Mouse (Mus musculus): ENCODE results near the gene Etl4. TPM values are rescaled to one million over a fixed set of nuclear protein-coding genes. Genes with fewer than 3 reads are reported as not detected.
A peak's percentile ranks its signal among the peaks of the same experiment; 100 is the strongest.

Etl4 gene
- polyA plus RNA-seq, 1 experiment from 2014 or later: 12.3 TPM

GRCm38 (mm10) chr2:20603991-20604390, 694.4 kb downstream of the Etl4 start:
- Histone ChIP-seq H3K27ac (ENCODE audit: poor library complexity, severe bottlenecking) (no peak overlapping the region), H3K27me3 (replicated peaks) (no peaks in the 10 kb centered on the region), H3K4me3 (no peak overlapping the region), H3K9ac (no peak overlapping the region), H3K4me2 (no peak overlapping the region), H3K36me3 (no peaks in the 10 kb centered on the region), H3K4me1 (replicated peaks) (peaks cover 10% of the 10 kb centered on the region), H3K9me3 (replicated peaks) (no peaks in the 10 kb centered on the region)
- ATAC-seq (ENCODE audit: insufficient number of reproducible peaks, low FRiP score): no peak
- WGBS: 42% methylated on average over 6 of the region's 6 CpGs

- WGBS: 71% methylated on average over 8 of the region's 8 CpGs
- Histone ChIP-seq H3K9me3 (replicated peaks) (no peaks in the 10 kb centered on the region), H3K4me2 (no peak overlapping the region), H3K27me3 (replicated peaks) (no peaks in the 10 kb centered on the region), H3K36me3 (no peaks in the 10 kb centered on the region), H3K4me3 (no peak overlapping the region), H3K9ac (no peak overlapping the region), H3K27ac (ENCODE audit: poor library complexity, severe bottlenecking) (no peak overlapping the region), H3K4me1 (replicated peaks) (peaks cover 1% of the 10 kb centered on the region; the same call in 1 of the 2 replicates)
- no peak for ATAC-seq (ENCODE audit: insufficient number of reproducible peaks, low FRiP score)
These were observed 699.6 kb downstream of the Etl4 start for GRCm38 (mm10) chr2:20609203-20609602.

GRCm38 (mm10) chr2:20615948-20616347, 706.4 kb downstream of the Etl4 start:
- H3K4me1 ChIP-seq (replicated peaks): peaks cover 3% of the 10 kb centered on the region; the same call in 1 of the 2 replicates
- 77% methylated on average over 1 of the region's 1 CpGs for WGBS
- ATAC-seq (ENCODE audit: insufficient number of reproducible peaks, low FRiP score): no peak
- no peak overlapping the region for H3K27ac ChIP-seq (ENCODE audit: poor library complexity, severe bottlenecking)
- H3K36me3 ChIP-seq: no peaks in the 10 kb centered on the region
- H3K9ac ChIP-seq: no peak overlapping the region
- no peak overlapping the region for H3K4me2 ChIP-seq
- H3K4me3 ChIP-seq: no peak overlapping the region
- H3K9me3 ChIP-seq (replicated peaks): no peaks in the 10 kb centered on the region
- H3K27me3 ChIP-seq (replicated peaks): no peaks in the 10 kb centered on the region

- Histone ChIP-seq H3K27ac (ENCODE audit: poor library complexity, severe bottlenecking) (no peak overlapping the region), H3K9ac (no peak overlapping the region), H3K4me2 (no peak overlapping the region), H3K4me3 (no peak overlapping the region), H3K9me3 (replicated peaks) (no peaks in the 10 kb centered on the region), H3K4me1 (replicated peaks) (peaks cover 3% of the 10 kb centered on the region; the same call in 1 of the 2 replicates), H3K36me3 (no peaks in the 10 kb centered on the region), H3K27me3 (replicated peaks) (no peaks in the 10 kb centered on the region)
- no peak for ATAC-seq (ENCODE audit: insufficient number of reproducible peaks, low FRiP score)
- 80% methylated on average over 5 of the region's 5 CpGs for WGBS
These were observed 708.8 kb downstream of the Etl4 start for GRCm38 (mm10) chr2:20618396-20618795.

- Histone ChIP-seq H3K36me3 (no peaks in the 10 kb centered on the region), H3K27me3 (replicated peaks) (no peaks in the 10 kb centered on the region), H3K9ac (no peak overlapping the region), H3K27ac (ENCODE audit: poor library complexity, severe bottlenecking) (no peak overlapping the region), H3K4me3 (no peak overlapping the region), H3K4me2 (no peak overlapping the region), H3K9me3 (replicated peaks) (no peaks in the 10 kb centered on the region), H3K4me1 (replicated peaks) (peaks cover 3% of the 10 kb centered on the region; the same call in 1 of the 2 replicates)
- 30% methylated on average over 5 of the region's 5 CpGs for WGBS
- ATAC-seq (ENCODE audit: insufficient number of reproducible peaks, low FRiP score): no peak
These were observed 710.3 kb downstream of the Etl4 start for GRCm38 (mm10) chr2:20619881-20620280.

- H3K4me2 ChIP-seq: no peak overlapping the region
- ATAC-seq (ENCODE audit: insufficient number of reproducible peaks, low FRiP score): no peak
- WGBS: 60% methylated on average over 8 of the region's 8 CpGs
- H3K4me3 ChIP-seq: no peak overlapping the region
- H3K36me3 ChIP-seq: no peaks in the 10 kb centered on the region
- no peak overlapping the region for H3K9ac ChIP-seq
- H3K4me1 ChIP-seq (replicated peaks): no peaks in the 10 kb centered on the region
- no peaks in the 10 kb centered on the region for H3K9me3 ChIP-seq (replicated peaks)
- no peaks in the 10 kb centered on the region for H3K27me3 ChIP-seq (replicated peaks)
- H3K27ac ChIP-seq (ENCODE audit: poor library complexity, severe bottlenecking): no peak overlapping the region
These were observed 719.7 kb downstream of the Etl4 start for GRCm38 (mm10) chr2:20629156-20629712.

- no peaks in the 10 kb centered on the region for H3K9me3 ChIP-seq (replicated peaks)
- H3K4me2 ChIP-seq: no peak overlapping the region
- no peaks in the 10 kb centered on the region for H3K36me3 ChIP-seq
- H3K27me3 ChIP-seq (replicated peaks): no peaks in the 10 kb centered on the region
- 88% methylated on average over 3 of the region's 3 CpGs for WGBS
- ATAC-seq (ENCODE audit: insufficient number of reproducible peaks, low FRiP score): no peak
- no peak overlapping the region for H3K27ac ChIP-seq (ENCODE audit: poor library complexity, severe bottlenecking)
- no peak overlapping the region for H3K9ac ChIP-seq
- H3K4me3 ChIP-seq: no peak overlapping the region
- H3K4me1 ChIP-seq (replicated peaks): 0 out of 2 replicates have a peak, but pooled peaks cover 4% of the 10 kb centered on the region
These were observed 729.0 kb downstream of the Etl4 start for GRCm38 (mm10) chr2:20638604-20639003.

GRCm38 (mm10) chr2:20639721-20640120, 730.1 kb downstream of the Etl4 start:
- no peaks in the 10 kb centered on the region for H3K9me3 ChIP-seq (replicated peaks)
- no peak overlapping the region for H3K4me2 ChIP-seq
- H3K4me1 ChIP-seq (replicated peaks): 0 out of 2 replicates have a peak, but pooled peaks cover 4% of the 10 kb centered on the region
- 78% methylated on average over 2 of the region's 2 CpGs for WGBS
- no peak for ATAC-seq (ENCODE audit: insufficient number of reproducible peaks, low FRiP score)
- H3K36me3 ChIP-seq: no peaks in the 10 kb centered on the region
- no peaks in the 10 kb centered on the region for H3K27me3 ChIP-seq (replicated peaks)
- H3K9ac ChIP-seq: no peak overlapping the region
- no peak overlapping the region for H3K4me3 ChIP-seq
- H3K27ac ChIP-seq (ENCODE audit: poor library complexity, severe bottlenecking): no peak overlapping the region

GRCm38 (mm10) chr2:20642818-20643217, 733.2 kb downstream of the Etl4 start:
- no peak for ATAC-seq (ENCODE audit: insufficient number of reproducible peaks, low FRiP score)
- H3K4me3 ChIP-seq: no peak overlapping the region
- 0 out of 2 replicates have a peak, but pooled peaks cover 4% of the 10 kb centered on the region for H3K4me1 ChIP-seq (replicated peaks)
- H3K27ac ChIP-seq (ENCODE audit: poor library complexity, severe bottlenecking): no peak overlapping the region
- no peak overlapping the region for H3K9ac ChIP-seq
- 50% methylated on average over 9 of the region's 9 CpGs for WGBS
- H3K9me3 ChIP-seq (replicated peaks): no peaks in the 10 kb centered on the region
- no peaks in the 10 kb centered on the region for H3K36me3 ChIP-seq
- no peaks in the 10 kb centered on the region for H3K27me3 ChIP-seq (replicated peaks)
- H3K4me2 ChIP-seq: no peak overlapping the region

- H3K4me2 ChIP-seq: no peak overlapping the region
- H3K9ac ChIP-seq: no peak overlapping the region
- no peaks in the 10 kb centered on the region for H3K9me3 ChIP-seq (replicated peaks)
- H3K4me1 ChIP-seq (replicated peaks): peaks cover 26% of the 10 kb centered on the region
- 11% methylated on average over 4 of the region's 4 CpGs for WGBS
- no peaks in the 10 kb centered on the region for H3K27me3 ChIP-seq (replicated peaks)
- H3K36me3 ChIP-seq: no peaks in the 10 kb centered on the region
- ATAC-seq (ENCODE audit: insufficient number of reproducible peaks, low FRiP score): peak; percentile 67; the same call in 1 of the 2 replicates
- no peak overlapping the region for H3K4me3 ChIP-seq
- peak overlapping the region; percentile 59 for H3K27ac ChIP-seq (ENCODE audit: poor library complexity, severe bottlenecking)
These were observed 740.2 kb downstream of the Etl4 start for GRCm38 (mm10) chr2:20649817-20650216.

- no peak overlapping the region for H3K4me3 ChIP-seq
- H3K27ac ChIP-seq (ENCODE audit: poor library complexity, severe bottlenecking): no peak overlapping the region
- no peaks in the 10 kb centered on the region for H3K36me3 ChIP-seq
- no peak overlapping the region for H3K4me2 ChIP-seq
- ATAC-seq (ENCODE audit: insufficient number of reproducible peaks, low FRiP score): no peak
- no peak overlapping the region for H3K9ac ChIP-seq
- H3K27me3 ChIP-seq (replicated peaks): no peaks in the 10 kb centered on the region
- H3K4me1 ChIP-seq (replicated peaks): peaks cover 31% of the 10 kb centered on the region
- no peaks in the 10 kb centered on the region for H3K9me3 ChIP-seq (replicated peaks)
These were observed 743.5 kb downstream of the Etl4 start for GRCm38 (mm10) chr2:20653116-20653515.

GRCm38 (mm10) chr2:20654058-20654457, 744.5 kb downstream of the Etl4 start:
- Histone ChIP-seq H3K36me3 (no peaks in the 10 kb centered on the region), H3K27me3 (replicated peaks) (no peaks in the 10 kb centered on the region), H3K4me2 (no peak overlapping the region), H3K9ac (no peak overlapping the region), H3K4me1 (replicated peaks) (peaks cover 30% of the 10 kb centered on the region), H3K4me3 (no peak overlapping the region), H3K27ac (ENCODE audit: poor library complexity, severe bottlenecking) (no peak overlapping the region), H3K9me3 (replicated peaks) (no peaks in the 10 kb centered on the region)
- ATAC-seq (ENCODE audit: insufficient number of reproducible peaks, low FRiP score): no peak
- 69% methylated on average over 8 of the region's 8 CpGs for WGBS

Measured in heart, embryonic 12.5 days (tissue).